Mouse (Mus musculus) limb, embryonic 11.5 days (tissue): ENCODE measurements around the gene Efcc1. TPM values are rescaled to one million over a fixed set of nuclear protein-coding genes. Genes with fewer than 3 reads are reported as not detected.

Source experiments
- ATAC-seq: fragments of 200-750 bp; cut with Nextera tagmentation; 2 replicates; pipeline ENCODE4 v1.8.0; 2017; ENCODE audit warnings: low read depth; ENCODE audit not compliant: insufficient number of reproducible peaks, low FRiP score, low TSS enrichment
- DNase-seq: peaks from one replicate; pipeline ENCODE4 v3.0.0-alpha.2; 2015; ENCODE audit warnings: low spot score
- H3K27ac ChIP-seq: fragments of 300-500 bp; sonication (generic); replicated peaks from 2 replicates; pipeline ENCODE4 v1.5.1; 2014; ENCODE audit warnings: low read depth, mild to moderate bottlenecking, low read length
- H3K27me3 ChIP-seq: fragments of 300-500 bp; sonication (generic); 2 replicates; pipeline ENCODE4 v1.6.1; 2014; ENCODE audit warnings: mild to moderate bottlenecking, low read length, mixed read lengths; ENCODE audit not compliant: control insufficient read depth, insufficient read depth
- H3K36me3 ChIP-seq: fragments of 300-500 bp; sonication (generic); 2 replicates; pipeline ENCODE4 v1.6.1; 2014; ENCODE audit warnings: mild to moderate bottlenecking, low read length, moderate library complexity, mixed read lengths; ENCODE audit not compliant: control insufficient read depth, insufficient read depth
- H3K4me1 ChIP-seq: fragments of 300-500 bp; sonication (generic); 2 replicates; pipeline ENCODE4 v1.6.1; 2014; ENCODE audit warnings: low read length, mixed read lengths; ENCODE audit not compliant: control insufficient read depth, insufficient read depth
- H3K4me2 ChIP-seq: fragments of 300-500 bp; sonication (generic); 2 replicates; pipeline ENCODE4 v1.6.1; 2014; ENCODE audit warnings: low read depth, mild to moderate bottlenecking, moderate library complexity; ENCODE audit not compliant: severe bottlenecking
- H3K4me3 ChIP-seq: fragments of 300-500 bp; sonication (generic); 2 replicates; pipeline ENCODE4 v1.5.1; 2014; ENCODE audit warnings: low read depth, low read length
- H3K9ac ChIP-seq: fragments of 300-500 bp; sonication (generic); 2 replicates; pipeline ENCODE4 v1.6.1; 2014; ENCODE audit warnings: mild to moderate bottlenecking, low read length
- H3K9me3 ChIP-seq: fragments of 300-500 bp; sonication (generic); 2 replicates; pipeline ENCODE4 v1.6.1; 2016; ENCODE audit warnings: low read length; ENCODE audit not compliant: control insufficient read depth
- WGBS: fragments of 180-500 bp; shearing (Covaris S2); extraction: QIAGEN DNeasy Blood & Tissue Kit; methylation state at CpG from one replicate; pipeline ENCODE4 v1.1.7; 2014; 5-methylcytosine and 5-hydroxymethylcytosine counted together
- polyA plus RNA-seq: library from polyadenylated mRNA; unstranded; fragments of >200 nt; fragmentation: Nextera tagmentation; extraction: Ambion mirVana; gene quantifications from 2 replicates; pipeline ENCODE4 v1.2.1, GENCODE M21; 2014

Efcc1 gene
- polyA plus RNA-seq, 1 experiment from 2014 or later = 0.07 TPM

DNA sequence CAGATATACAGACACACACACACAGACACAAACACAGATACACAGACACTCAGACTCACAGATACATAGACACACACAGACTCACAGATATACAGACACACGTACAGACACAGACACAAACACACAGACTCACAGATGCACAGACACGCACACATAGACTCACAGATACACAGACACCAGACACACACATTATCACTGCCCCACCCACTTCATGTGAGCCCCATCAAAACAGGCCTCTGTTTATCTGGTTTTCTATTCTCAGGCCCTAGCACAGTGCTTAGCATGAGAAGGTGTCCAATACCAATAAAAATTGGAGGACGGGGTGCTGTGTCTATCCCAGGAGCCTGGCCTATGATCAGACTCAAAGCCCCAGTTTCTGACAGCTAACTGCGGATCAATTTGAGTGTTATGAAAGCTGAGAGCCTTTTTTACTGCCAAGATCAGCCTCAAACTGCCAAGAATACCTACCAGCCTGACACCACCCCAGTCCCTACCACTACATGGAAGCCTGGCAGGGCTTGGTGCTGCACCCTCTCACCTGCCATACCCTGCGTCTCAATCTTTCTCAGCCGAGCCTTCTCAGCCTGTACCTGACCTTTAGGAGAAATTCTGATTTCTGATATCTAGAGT lies 65.7 kb downstream of the Efcc1 start:
- Histone ChIP-seq H3K9ac (no peak overlapping the region), H3K27me3 (no peaks in the 10 kb centered on the region), H3K36me3 (no peaks in the 10 kb centered on the region; the same call in 1 of the 2 replicates), H3K4me2 (no peak overlapping the region), H3K9me3 (no peaks in the 10 kb centered on the region), H3K27ac (no peak overlapping the region), H3K4me3 (no peak overlapping the region), H3K4me1 (0 out of 2 replicates have a peak, but pooled peaks cover 4% of the 10 kb centered on the region)
- DNase-seq = no peak
- WGBS = 90% methylated on average over 6 of the region's 6 CpGs
- no peak for ATAC-seq

GRCm38 (mm10) chr6:87797321-87797720 lies 66.7 kb downstream of the Efcc1 start:
- no peak overlapping the region for H3K4me2 ChIP-seq
- no peak for ATAC-seq
- no peak for DNase-seq
- H3K4me1 ChIP-seq = 0 out of 2 replicates have a peak, but pooled peaks cover 4% of the 10 kb centered on the region
- H3K27me3 ChIP-seq = no peaks in the 10 kb centered on the region
- WGBS = 18% methylated on average over 2 of the region's 2 CpGs
- H3K9me3 ChIP-seq = no peaks in the 10 kb centered on the region
- H3K4me3 ChIP-seq = no peak overlapping the region
- H3K27ac ChIP-seq = no peak overlapping the region
- H3K9ac ChIP-seq = no peak overlapping the region
- no peaks in the 10 kb centered on the region for H3K36me3 ChIP-seq

- WGBS = 94% methylated on average over 6 of the region's 6 CpGs
These were observed 68.9 kb downstream of the Efcc1 start for GRCm38 (mm10) chr6:87799576-87799975.

GRCm38 (mm10) chr6:87802462-87802861 lies 71.8 kb downstream of the Efcc1 start:
- Histone ChIP-seq H3K4me1 (0 out of 2 replicates have a peak, but pooled peaks cover 2% of the 10 kb centered on the region), H3K27me3 (no peaks in the 10 kb centered on the region), H3K4me2 (no peak overlapping the region), H3K27ac (no peak overlapping the region), H3K36me3 (no peaks in the 10 kb centered on the region), H3K9me3 (no peaks in the 10 kb centered on the region), H3K9ac (no peak overlapping the region), H3K4me3 (no peak overlapping the region)
- no peak for ATAC-seq
- WGBS = 84% methylated on average over 7 of the region's 7 CpGs
- no peak for DNase-seq

More at GRCm38 (mm10) chr6:87799576-87799975, 68.9 kb downstream of the Efcc1 start:
- ATAC-seq = no peak
- DNase-seq = no peak
- Histone ChIP-seq H3K36me3 (no peaks in the 10 kb centered on the region), H3K4me1 (0 out of 2 replicates have a peak, but pooled peaks cover 4% of the 10 kb centered on the region), H3K9ac (no peak overlapping the region), H3K4me3 (no peak overlapping the region), H3K27ac (no peak overlapping the region), H3K4me2 (no peak overlapping the region), H3K9me3 (no peaks in the 10 kb centered on the region), H3K27me3 (no peaks in the 10 kb centered on the region)

DNA sequence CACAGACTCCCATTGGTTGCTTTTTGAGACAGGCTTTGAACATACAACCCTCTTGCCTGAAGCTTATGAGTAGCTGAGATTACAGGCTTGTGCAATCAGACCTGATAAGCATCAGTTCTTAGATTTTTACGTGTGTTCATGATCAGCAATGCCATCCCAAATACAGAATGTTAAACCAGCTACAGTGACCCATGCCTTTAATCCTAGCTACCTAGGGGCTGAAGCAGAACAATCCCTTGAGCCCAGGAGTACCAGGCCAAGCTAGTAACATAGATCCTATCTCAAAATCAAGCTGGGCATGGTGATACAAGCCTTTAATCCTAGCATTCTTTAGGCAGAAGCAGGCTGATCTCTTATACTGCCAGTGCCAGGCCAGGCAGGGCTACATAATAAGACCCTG lies 73.4 kb downstream of the Efcc1 start:
- Histone ChIP-seq H3K4me3 (no peak overlapping the region), H3K9me3 (no peaks in the 10 kb centered on the region), H3K27me3 (no peaks in the 10 kb centered on the region), H3K27ac (no peak overlapping the region), H3K36me3 (no peaks in the 10 kb centered on the region; the same call in 1 of the 2 replicates), H3K4me2 (no peak overlapping the region), H3K9ac (no peak overlapping the region), H3K4me1 (no peaks in the 10 kb centered on the region)
- WGBS = 94% methylated on average over 1 of the region's 1 CpGs
- ATAC-seq = no peak
- no peak for DNase-seq

DNA sequence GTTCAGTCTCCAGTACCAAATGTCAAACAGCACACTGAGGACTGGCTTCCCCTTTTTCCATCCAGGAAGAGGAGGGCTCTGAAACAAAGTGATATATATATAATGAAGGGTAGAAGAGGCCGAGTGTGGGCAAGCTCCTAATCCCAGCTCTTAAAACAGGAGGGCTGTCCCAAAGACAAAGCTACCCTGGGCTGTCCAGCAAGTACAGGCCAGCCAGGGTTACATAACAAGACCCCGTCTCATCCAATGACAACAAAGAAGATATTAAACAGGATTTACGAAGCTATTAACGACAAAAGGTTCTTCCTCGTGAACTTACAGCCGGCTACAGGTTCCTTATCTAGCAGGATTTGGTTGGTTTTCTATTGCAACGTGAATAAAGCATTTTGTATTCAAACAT lies 74.2 kb downstream of the Efcc1 start:
- Histone ChIP-seq H3K9me3 (no peaks in the 10 kb centered on the region), H3K4me2 (no peak overlapping the region), H3K36me3 (no peaks in the 10 kb centered on the region; the same call in 1 of the 2 replicates), H3K9ac (no peak overlapping the region), H3K27me3 (no peaks in the 10 kb centered on the region), H3K27ac (no peak overlapping the region), H3K4me1 (no peaks in the 10 kb centered on the region), H3K4me3 (no peak overlapping the region)
- DNase-seq (no peak), ATAC-seq (no peak)
- 77% methylated on average over 7 of the region's 7 CpGs for WGBS

DNA sequence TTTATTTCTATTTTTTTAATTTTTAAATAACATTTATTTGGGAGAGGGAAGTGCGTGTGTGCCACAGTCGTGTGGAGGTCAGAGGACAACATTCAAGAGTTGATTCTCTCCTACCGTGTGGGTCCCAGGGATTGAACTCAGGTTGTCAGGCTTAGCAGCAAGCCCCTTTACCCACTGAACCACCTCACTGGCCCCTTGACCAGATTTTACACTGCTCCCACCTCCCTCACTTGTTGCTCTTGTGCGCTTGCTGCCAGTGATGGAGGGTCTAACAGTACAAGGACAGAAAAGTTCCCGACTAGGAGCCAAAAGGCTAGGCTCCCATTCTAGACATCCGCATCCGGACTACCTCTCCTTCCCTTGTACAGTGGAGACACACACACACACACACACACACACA lies 74.8 kb downstream of the Efcc1 start:
- no peak for DNase-seq
- Histone ChIP-seq H3K27me3 (no peaks in the 10 kb centered on the region), H3K36me3 (no peaks in the 10 kb centered on the region; the same call in 1 of the 2 replicates), H3K9me3 (no peaks in the 10 kb centered on the region), H3K9ac (no peak overlapping the region), H3K4me1 (no peaks in the 10 kb centered on the region), H3K27ac (no peak overlapping the region), H3K4me3 (no peak overlapping the region), H3K4me2 (no peak overlapping the region)
- WGBS = 89% methylated on average over 7 of the region's 7 CpGs
- no peak for ATAC-seq
